Mouse (Mus musculus): ENCODE measurements around the gene Hecw2.

Gene Hecw2

GRCm38 (mm10) chr1:54194954-54195305 is at the start of gene Hecw2:
Gene Hecw2, minus strand, starts transcription at chr1:54195168.
- DNase-seq = no peak

GRCm38 (mm10) chr1:54242722-54243121 is 47.8 kb upstream of the Hecw2 start:
- DNase-seq = no peak

GRCm38 (mm10) chr1:54220273-54220672 is 25.3 kb upstream of the Hecw2 start:
- DNase-seq = no peak

- DNase-seq = peak; percentile 5
Observed at GRCm38 (mm10) chr1:54194183-54194953, 600 bp downstream of the Hecw2 start.

- no peak for DNase-seq
Observed at GRCm38 (mm10) chr1:54193191-54193770, 1.7 kb downstream of the Hecw2 start.

- peak; percentile 0 for DNase-seq
Observed at GRCm38 (mm10) chr1:54187579-54187978, 7.4 kb downstream of the Hecw2 start.

GRCm38 (mm10) chr1:54186347-54186746 is 8.6 kb downstream of the Hecw2 start:
- DNase-seq = no peak

GRCm38 (mm10) chr1:54180663-54181062 is 14.3 kb downstream of the Hecw2 start:
- DNase-seq = no peak

GRCm38 (mm10) chr1:54179179-54179578 is 15.8 kb downstream of the Hecw2 start:
- no peak for DNase-seq

- DNase-seq = no peak
Observed at GRCm38 (mm10) chr1:54176592-54176991, 18.4 kb downstream of the Hecw2 start.

GRCm38 (mm10) chr1:54168014-54168413 is 27.0 kb downstream of the Hecw2 start:
- no peak for DNase-seq

GRCm38 (mm10) chr1:54159531-54159930 is 35.4 kb downstream of the Hecw2 start:
- DNase-seq = peak; percentile 1

GRCm38 (mm10) chr1:54153216-54153786 is 41.7 kb downstream of the Hecw2 start:
- no peak for DNase-seq

- DNase-seq = no peak
Observed at GRCm38 (mm10) chr1:54145106-54145505, 49.9 kb downstream of the Hecw2 start.

- no peak for DNase-seq
Observed at GRCm38 (mm10) chr1:54133802-54134436, 61.0 kb downstream of the Hecw2 start.

- no peak for DNase-seq
Observed at GRCm38 (mm10) chr1:54128714-54129431, 66.1 kb downstream of the Hecw2 start.

- DNase-seq = no peak
Observed at GRCm38 (mm10) chr1:54126991-54127742, 67.8 kb downstream of the Hecw2 start.

- no peak for DNase-seq
Observed at GRCm38 (mm10) chr1:54122551-54122950, 72.4 kb downstream of the Hecw2 start.

- DNase-seq = no peak
Observed at GRCm38 (mm10) chr1:54121071-54121730, 73.8 kb downstream of the Hecw2 start.

GRCm38 (mm10) chr1:54119638-54120320 is 75.2 kb downstream of the Hecw2 start:
- DNase-seq = no peak

- no peak for DNase-seq
Observed at GRCm38 (mm10) chr1:54118342-54118973, 76.5 kb downstream of the Hecw2 start.

Data from lung, postnatal 36 days (tissue).